Mouse (Mus musculus) stomach, adult 2 months (tissue): ENCODE data around the gene Ssr4. TPM values are rescaled to one million over a fixed set of nuclear protein-coding genes. Genes with fewer than 3 reads are reported as not detected.

Experiments
- polyA plus RNA-seq: library from polyadenylated mRNA; depleted of rRNA; stranded (reverse); fragments of >200 nt; gene quantifications from 2 replicates; pipeline ENCODE4 v1.2.3, GENCODE M21; 2012; rRNA removed

Gene Ssr4
- polyA plus RNA-seq = 200 and 291 TPM in 2 replicates

GRCm38 (mm10) chrX:73786364-73787224 lies at the start of gene Ssr4, which contains the start of gene Idh3g:
Gene Ssr4, plus strand, starts transcription at chrX:73787028.
Gene Idh3g, minus strand, starts transcription at chrX:73786897.

GRCm38 (mm10) chrX:73756334-73757140 lies 30.3 kb upstream of the Ssr4 start, which contains the start of gene Plxnb3:
Gene Plxnb3, plus strand, starts transcription at chrX:73757090.

GRCm38 (mm10) chrX:73774168-73774760 lies 12.6 kb upstream of the Ssr4 start, which contains the start of gene Srpk3:
Gene Srpk3, plus strand, starts transcription at chrX:73774405.

DNA sequence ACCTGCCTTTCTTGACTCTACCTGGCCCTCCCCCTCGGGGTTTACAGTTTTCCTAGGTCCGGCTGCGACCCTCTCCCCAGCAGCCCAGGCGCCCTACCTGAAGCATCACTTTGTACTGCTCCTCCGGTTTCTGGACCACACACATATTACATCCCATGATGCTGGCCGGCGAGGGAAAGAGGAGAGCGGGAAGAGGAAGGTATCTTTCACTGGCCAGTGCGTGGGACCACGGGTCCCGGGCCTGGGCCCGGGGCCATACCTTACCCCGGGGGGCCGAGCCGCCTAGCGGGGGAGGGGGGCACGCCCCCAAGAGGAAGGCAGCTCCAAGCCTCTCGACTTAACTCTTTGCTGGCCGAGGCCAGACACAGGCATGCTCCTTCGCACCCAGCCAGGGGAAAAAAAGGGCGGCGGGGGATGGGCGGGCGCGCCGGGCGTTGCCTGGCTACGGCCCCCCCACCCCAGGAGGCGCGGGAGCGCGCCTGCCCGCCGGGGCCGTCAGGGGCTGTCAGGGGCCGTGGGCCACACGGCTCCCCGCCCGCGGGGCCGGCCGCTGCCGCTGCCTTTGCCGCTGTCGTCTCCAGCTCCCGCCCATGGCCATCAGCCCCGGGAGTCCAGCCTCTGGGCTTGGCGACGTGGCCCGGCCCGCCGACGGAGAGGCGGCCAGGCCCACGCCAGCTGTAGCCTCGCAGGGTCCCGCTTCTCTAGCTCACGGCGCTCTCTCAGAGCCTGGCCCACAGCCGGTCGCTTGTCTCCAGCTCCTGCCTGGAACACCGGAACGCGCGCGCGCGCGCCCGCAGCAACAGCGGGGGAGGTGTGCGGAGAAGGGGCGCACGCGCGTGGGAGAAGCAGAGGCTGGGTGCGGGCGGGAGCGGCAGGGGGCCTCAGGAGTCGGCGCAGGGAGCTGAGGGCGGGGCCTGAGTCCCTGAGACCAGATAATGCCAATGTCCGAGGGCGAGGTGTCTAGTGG lies 37.6 kb downstream of the Ssr4 start, which contains the start of gene Pdzd4:
Pdzd4 (minus strand) TSS at position 785 of the 967 bp plus-strand sequence.

Other genes with a start within 250 kb of the Ssr4 start
- 0.37 and 0.69 TPM in 2 replicates for gene Dusp9, start 147.6 kb upstream of the Ssr4 start, polyA plus RNA-seq
- gene Pnck, start 126.9 kb upstream of the Ssr4 start, polyA plus RNA-seq = 11.4 and 14.7 TPM in 2 replicates
- gene Slc6a8, start 113.9 kb upstream of the Ssr4 start, polyA plus RNA-seq = 39.7 and 46.3 TPM in 2 replicates
- 10.6 and 15.5 TPM in 2 replicates for gene Bcap31, start 70.9 kb upstream of the Ssr4 start, polyA plus RNA-seq
- 6.8 and 7.9 TPM in 2 replicates for gene Abcd1, start 70.4 kb upstream of the Ssr4 start, polyA plus RNA-seq
- gene Plxnb3, start 29.9 kb upstream of the Ssr4 start, polyA plus RNA-seq = 0.62 and 1.2 TPM in 2 replicates
- 4.5 and 7.2 TPM in 2 replicates for gene Srpk3, start 12.6 kb upstream of the Ssr4 start, polyA plus RNA-seq
- gene Idh3g, start 131 bp upstream of the Ssr4 start, polyA plus RNA-seq = 58.7 and 79.3 TPM in 2 replicates
- gene Pdzd4, start 37.9 kb downstream of the Ssr4 start, polyA plus RNA-seq = 1.1 and 1.2 TPM in 2 replicates
- gene Avpr2, start 105.1 kb downstream of the Ssr4 start, polyA plus RNA-seq = not detected in 2 replicates
- 3.9 and 7.1 TPM in 2 replicates for gene L1cam, start 109.1 kb downstream of the Ssr4 start, polyA plus RNA-seq
- 5.4 and 6.4 TPM in 2 replicates for gene Arhgap4, start 134.8 kb downstream of the Ssr4 start, polyA plus RNA-seq
- gene Naa10, start 134.9 kb downstream of the Ssr4 start, polyA plus RNA-seq = 23.5 and 31.0 TPM in 2 replicates
- 1.8 and 2.2 TPM in 2 replicates for gene Renbp, start 143.8 kb downstream of the Ssr4 start, polyA plus RNA-seq
- 33.9 and 36.4 TPM in 2 replicates for gene Hcfc1, start 179.3 kb downstream of the Ssr4 start, polyA plus RNA-seq
- gene Irak1, start 236.9 kb downstream of the Ssr4 start, polyA plus RNA-seq = 84.8 and 95.6 TPM in 2 replicates